Mouse (Mus musculus) frontal cortex, adult 2 months (tissue): ENCODE measurements at regions not wholly inside any gene's neighbourhood (a gene's known extent, or its start where the extent isn't known, plus 50 kb on each side); places are given as distances from the start of the nearest gene placed in this dataset.
A peak's percentile ranks its signal among the peaks of the same experiment; 100 is the strongest.

Experiments used
- DNase-seq, 2 experiments: peaks; one replicate each; pipeline ENCODE4 v3.0.0; 2022; ENCODE audit warnings: low spot score in 1 of 2; ENCODE audit errors: extremely low spot score in 1 of 2

GRCm38 (mm10) chr12:32487883-32488577 is 109.5 kb downstream of the Ccdc71l start:
- no peak for DNase-seq

- no peak for DNase-seq
These were observed 110.0 kb downstream of the Ccdc71l start for GRCm38 (mm10) chr12:32488578-32488892.

DNA sequence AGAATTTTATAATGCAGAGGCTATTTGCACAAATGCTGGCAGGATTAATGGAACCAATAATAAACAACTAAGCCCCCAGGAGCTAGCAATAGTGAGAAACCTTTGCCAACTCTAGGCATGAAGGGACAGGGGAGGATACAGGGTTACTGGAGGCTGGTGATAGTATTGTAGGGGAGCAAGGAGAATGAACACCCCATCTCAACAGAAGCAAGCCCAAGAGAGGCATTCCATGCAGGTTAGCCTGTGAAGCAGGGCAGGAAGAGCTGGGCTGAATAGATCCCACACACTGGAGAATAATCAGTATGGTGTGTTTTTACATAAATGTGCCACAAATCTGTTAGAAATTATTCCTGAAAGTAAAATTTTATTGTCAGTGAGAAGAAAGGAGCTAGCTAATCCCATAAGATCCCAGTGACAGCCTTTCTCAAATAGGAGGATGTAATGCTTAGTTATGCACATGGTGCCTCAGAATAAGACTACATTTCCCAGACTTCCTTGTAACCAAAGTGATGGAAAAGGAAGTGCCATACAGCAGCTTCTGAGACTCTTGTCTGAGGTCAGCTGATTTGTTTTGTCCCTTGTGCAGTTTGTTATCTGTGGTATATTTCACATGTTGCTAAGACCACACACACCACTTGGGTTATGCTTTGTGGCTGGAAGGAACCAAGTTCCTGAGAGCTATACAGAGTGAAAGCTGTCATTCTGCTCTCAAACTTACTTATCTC is 111.1 kb downstream of the Ccdc71l start:
- no peak for DNase-seq

DNA sequence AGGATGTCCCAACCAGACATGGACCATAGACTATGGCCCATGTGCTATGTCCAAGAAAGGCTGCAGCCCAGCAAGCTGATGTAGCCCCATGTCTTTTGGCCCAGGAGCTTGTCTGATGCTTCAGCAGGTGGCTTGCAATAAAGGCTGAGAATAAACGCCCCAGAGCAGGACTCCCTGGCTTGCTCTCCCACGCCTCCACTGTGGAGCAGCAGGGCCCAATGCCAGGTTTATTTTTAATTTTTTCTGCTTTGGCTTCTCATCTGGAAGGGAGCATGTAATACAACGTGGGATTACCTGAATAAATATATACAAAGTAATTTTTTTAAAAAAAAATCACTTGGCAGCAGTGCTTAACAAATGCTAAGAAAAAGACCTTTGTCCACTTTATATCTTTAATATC is 125.7 kb downstream of the Ccdc71l start:
- DNase-seq = peak in 1 of 2 experiments; percentile 60

DNA sequence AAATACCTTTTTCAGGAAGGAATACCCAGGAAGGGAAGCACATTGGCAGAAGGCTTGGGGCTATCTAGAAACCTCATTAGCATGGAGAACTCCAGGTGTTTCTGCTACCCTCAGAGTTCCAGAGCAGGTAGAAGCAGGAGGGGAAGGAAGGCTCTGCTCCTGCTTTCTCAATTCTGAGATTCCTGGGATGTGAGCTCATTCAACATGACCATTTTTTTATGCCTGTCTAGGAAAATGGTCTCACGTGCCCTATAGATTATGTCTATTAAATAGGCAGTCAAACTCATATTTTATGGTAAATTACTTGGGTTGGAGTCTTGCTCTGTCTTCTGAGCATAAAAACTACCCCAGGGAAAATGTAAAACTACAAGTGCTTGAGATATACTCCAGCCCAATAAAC is 130.2 kb downstream of the Ccdc71l start:
- no peak for DNase-seq

DNA sequence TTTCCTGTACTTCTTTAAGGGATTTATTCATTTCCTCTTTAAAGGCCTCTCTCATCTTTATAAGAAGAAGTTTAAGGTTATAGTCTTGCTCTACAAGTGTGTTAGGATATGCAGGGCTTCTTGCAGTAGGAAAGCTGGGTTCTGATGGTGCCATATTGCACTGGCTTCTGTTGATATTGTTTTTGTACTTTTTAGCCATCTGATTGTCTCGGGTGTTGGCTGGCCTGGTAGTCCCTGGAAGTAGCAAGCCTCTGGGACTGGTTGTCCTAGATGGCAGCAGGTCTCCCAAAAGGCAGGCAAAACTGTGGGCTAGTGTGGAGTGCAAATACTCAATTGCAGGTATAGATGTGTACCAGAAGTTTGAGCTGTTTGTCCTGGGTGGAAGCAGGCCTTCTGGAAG is 147.1 kb downstream of the Ccdc71l start:
- DNase-seq = no peak

DNA sequence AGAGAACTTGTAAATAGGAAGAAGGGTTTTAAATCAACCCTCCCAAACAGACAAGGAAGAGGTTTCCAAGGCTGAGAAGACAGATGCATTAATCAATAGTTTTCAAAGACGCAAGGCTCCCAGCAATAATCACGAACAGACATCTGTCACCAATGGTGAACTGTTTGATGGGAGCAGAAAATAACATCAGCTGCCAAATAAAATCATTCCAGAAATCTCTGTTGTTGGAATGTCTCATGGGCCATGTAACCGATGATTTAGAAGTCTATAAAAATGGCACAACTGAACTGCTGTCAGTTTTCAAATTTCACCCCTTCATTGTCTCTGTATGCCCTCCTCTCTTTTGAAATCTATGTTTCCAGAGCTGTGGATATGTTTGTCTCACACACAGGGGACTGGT is 152.7 kb downstream of the Ccdc71l start:
- no peak for DNase-seq

DNA sequence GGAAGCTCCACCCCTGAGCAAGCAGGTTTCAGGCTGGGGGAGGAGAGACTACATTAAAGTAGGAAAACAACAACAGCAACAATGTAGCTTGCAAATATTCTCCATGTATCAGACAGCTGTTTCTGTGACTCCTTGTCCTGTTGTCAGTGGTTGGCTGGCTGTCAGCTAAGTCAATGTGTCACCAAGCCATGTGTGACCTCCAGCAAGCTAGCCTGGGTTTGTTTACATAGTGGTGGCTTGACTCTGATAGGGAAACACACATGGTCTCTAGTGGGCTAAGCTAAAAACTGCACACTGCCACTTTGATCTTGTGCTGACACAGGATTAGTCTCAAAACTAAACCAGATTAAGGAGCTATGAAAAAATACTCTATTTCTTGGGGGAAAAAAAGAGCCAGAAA is 155.1 kb downstream of the Ccdc71l start:
- DNase-seq = no peak

GRCm38 (mm10) chr12:32545466-32545865 is 167.0 kb downstream of the Ccdc71l start:
- no peak for DNase-seq

GRCm38 (mm10) chr12:32546356-32546755 is 167.9 kb downstream of the Ccdc71l start:
- no peak for DNase-seq

DNA sequence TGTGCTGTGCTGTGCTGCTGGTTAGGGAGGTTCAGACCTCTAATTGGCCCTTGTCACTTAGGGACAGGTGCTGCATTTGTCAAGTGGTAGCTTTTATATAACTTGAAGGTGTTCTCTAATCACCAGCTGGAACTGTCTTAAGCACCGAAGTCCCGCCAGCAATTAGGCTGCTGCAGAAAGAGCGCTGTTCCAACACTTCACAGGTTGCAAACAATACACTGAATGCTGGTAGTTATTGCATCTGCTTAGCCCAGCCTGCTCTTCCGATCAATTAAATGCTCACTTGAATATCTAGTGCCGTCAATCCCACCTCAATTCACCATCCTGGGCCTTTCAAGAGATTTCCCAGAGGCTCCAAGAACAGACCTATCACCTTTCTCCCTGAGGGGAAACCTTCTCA is 175.3 kb downstream of the Ccdc71l start:
- DNase-seq = no peak

DNA sequence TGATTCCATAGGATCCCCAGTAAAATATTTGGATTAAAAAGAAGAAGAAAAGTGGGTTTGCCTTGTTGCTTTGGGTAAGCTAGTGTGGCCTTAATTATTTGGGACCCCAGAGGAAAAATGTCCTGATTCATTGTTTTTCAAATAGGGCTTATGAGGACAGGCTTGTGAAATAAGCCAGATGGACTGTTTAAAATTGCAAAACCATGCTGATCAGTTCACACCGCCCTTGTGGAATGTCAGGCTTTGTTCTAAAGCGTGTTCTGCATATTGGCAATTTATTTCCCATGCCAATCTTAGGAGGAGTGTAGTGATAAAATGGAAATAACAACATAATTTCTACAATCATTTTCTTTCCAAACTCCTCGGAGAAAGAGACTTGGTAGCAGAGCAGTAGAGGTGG is 189.3 kb downstream of the Ccdc71l start:
- no peak for DNase-seq

DNA sequence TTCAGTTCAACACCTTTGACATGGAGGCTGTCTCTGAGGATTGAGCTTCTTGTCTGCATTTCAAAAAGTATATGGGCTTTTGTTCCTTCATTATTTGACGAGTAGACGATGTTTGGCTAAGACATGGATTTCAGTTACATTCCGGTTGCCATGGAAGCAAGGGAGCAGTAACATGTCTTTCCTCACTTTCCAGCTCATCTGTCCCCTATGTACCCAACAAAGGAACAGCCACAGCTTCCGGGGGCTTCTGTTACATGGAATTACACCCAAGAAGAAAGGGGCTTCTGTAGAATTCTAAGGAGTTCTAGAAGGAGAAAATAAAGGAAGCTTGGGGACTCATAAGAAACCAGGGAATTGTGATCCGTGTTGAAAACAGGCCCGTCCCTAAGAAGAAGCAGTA is 202.8 kb downstream of the Ccdc71l start:
- no peak for DNase-seq

- DNase-seq = peak in 1 of 2 experiments; percentile 26
These were observed 217.1 kb upstream of the Nampt start for GRCm38 (mm10) chr12:32602131-32602815.

GRCm38 (mm10) chr12:32605353-32605752 is 214.0 kb upstream of the Nampt start:
- no peak for DNase-seq

DNA sequence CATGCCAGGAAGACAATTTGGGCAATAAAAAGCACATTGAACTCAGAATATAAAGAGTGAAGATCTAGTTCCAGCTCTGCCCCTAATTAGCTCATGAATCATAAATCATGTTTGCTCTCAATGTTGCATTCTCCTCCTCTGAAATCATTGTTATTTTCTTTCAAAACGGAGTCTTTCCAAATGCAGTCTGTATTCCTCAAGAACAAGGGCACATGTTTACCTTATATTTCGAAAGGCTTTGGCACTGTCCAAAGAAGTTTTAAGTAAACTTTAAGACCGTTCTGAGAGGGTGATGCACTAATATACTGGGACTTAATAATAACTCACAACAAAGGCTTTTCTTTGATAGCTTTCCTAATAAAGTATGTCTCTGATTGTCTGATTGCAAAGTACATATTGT is 204.3 kb upstream of the Nampt start:
- DNase-seq = no peak

DNA sequence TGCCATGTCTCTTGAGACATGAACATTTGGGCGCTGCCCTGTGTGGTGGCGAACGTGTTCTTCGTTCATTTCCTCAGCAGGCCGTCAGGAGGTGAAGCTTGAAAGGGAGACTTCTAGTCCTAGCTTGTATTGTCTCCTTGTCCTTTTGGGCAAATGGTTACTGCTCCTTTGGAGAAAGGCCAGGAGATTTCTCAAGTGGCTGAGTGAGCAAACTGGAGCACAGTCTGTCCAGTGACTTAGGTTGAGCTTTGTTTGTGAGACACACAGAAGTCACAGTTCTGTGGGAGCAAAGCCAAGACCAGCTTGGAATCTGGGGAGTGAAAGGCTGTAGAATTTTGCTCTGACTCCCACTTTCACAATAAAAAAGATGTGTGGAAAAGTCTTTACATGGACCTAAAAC is 203.3 kb upstream of the Nampt start:
- no peak for DNase-seq

DNA sequence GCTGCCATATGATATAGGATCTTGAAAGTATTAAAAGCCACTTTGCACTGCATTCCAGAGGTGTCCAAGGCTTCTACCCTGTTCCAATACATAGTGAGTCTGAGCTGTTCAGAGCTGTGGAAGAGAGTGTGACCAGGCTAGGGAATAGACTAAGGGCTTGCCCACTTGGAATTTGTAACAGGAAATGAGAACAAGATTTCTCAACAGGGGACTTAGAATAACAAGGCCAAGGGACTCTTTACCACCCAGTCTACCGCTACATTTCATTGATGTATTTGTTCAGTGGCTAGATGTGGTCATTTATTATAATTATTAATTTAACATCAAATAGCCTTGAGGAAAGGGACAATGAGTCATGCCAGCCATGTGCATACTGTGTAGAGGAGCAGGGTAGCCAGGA is 202.3 kb upstream of the Nampt start:
- no peak for DNase-seq

DNA sequence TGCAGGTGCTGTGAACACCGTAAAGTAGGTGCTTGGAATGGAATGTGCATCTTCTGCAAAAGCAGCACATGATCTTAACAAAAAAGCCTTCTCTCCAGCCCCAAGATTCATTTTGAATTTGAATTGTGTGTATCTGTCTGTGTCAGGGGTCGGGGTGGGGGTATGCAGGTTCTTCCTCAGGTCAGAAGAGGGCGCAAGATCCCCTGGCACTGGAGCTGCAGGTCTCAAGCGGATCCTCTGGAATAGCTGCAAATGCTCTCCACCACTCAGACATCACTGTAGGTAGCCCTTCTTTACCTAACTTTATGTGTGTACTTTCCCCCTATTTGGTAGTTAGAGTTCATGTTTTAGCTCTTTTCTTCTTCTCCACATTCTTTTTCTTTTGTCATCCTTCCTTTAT is 199.5 kb upstream of the Nampt start:
- DNase-seq = no peak

GRCm38 (mm10) chr12:32621739-32622138 is 197.6 kb upstream of the Nampt start:
- no peak for DNase-seq

GRCm38 (mm10) chr12:32628552-32628951 is 190.8 kb upstream of the Nampt start:
- no peak for DNase-seq

DNA sequence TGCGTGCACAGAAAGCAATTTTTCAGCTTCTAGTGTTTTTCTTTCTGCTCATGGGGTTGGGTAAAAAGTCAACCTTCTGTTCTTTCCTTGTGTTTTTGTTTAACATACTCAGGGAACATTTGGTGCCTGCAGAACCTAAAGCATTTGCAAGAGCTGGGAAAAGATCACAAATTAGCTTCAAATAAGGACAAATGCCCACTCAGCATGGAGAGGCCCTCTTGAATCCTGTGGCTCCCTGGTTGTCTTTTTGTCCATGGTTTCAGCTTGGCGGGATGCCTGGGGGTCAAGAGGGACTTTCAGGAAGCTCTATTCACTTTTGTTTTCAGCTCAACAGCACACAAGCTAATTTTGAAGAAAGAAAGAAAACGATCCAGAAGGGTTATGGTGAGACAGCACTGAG is 186.4 kb upstream of the Nampt start:
- DNase-seq = no peak
